Mouse (Mus musculus): Measurements from ENCODE around the gene Gm43191. TPM values are rescaled to one million over a fixed set of nuclear protein-coding genes. Genes with fewer than 3 reads are reported as not detected.
A peak's percentile ranks its signal among the peaks of the same experiment; 100 is the strongest.
"Not testable (repeated sequence)": the region's sequence is repeated elsewhere in the genome, so short reads cannot be mapped to it uniquely, and the experiment has no call there.

The Gm43191 gene
- polyA plus RNA-seq, 1 experiment from 2014 or later: 2.6 TPM

GRCm38 (mm10) chr3:116662463-116662863, 18.6 kb downstream of the Gm43191 start, which contains the start of gene Mfsd14a:
Gene Mfsd14a (minus strand): TSS chr3:116662677.
- POLR2A ChIA-PET: interaction anchor here (1.9 kb wide), 1 partner anchor 49 kb away, joined by 6 read pairs; no protein-coding TSS in a partner anchor
- ATAC-seq (peak; percentile 97), DNase-seq (ENCODE audit: low read depth, low spot score) (peak; percentile 81)
- no peak for TF ChIP-seq CTCF (IDR thresholded peaks at IDR 0.05)
- CTCF ChIA-PET: interaction anchor here (1.0 to 1.9 kb wide), 3 partner anchors 9 to 22 kb away, joined by 3 to 5 read pairs (median 3); no protein-coding TSS in a partner anchor
- in situ Hi-C loops (cut with MboI; ENCODE audit: low pct_unique_long_range_greater_than_20kb): no loop called here
- H3K27me3 ChIP-seq: no peaks in the 10 kb centered on the region

- DNase-seq (ENCODE audit: low read depth, low spot score) (peak; percentile 43), ATAC-seq (peak; percentile 70)
- ChIA-PET CTCF (interaction anchor here (1.0 kb wide), 1 partner anchor 9 kb away, joined by 3 read pairs; no protein-coding TSS in a partner anchor), POLR2A (no interaction called here)
- H3K27me3 ChIP-seq: no peaks in the 10 kb centered on the region
- in situ Hi-C loops (cut with MboI; ENCODE audit: low pct_unique_long_range_greater_than_20kb): no loop called here
- TF ChIP-seq CTCF (IDR thresholded peaks at IDR 0.05): no peak
These were observed 19.1 kb downstream of the Gm43191 start for GRCm38 (mm10) chr3:116661870-116662414.

GRCm38 (mm10) chr3:116661288-116661869, 19.7 kb downstream of the Gm43191 start:
- no peak for TF ChIP-seq CTCF (IDR thresholded peaks at IDR 0.05)
- no peaks in the 10 kb centered on the region for H3K27me3 ChIP-seq
- ChIA-PET CTCF (interaction anchor here (0.6 to 1.4 kb wide), 6 partner anchors 10 to 329 kb away, joined by 3 to 4 read pairs (median 3); no protein-coding TSS in a partner anchor), POLR2A (interaction anchor here (0.6 to 0.8 kb wide), 3 partner anchors 63 to 87 kb away, joined by 4 to 8 read pairs (median 5); partner anchors contain the start of gene Sass6)
- DNase-seq (ENCODE audit: low read depth, low spot score) (no peak), ATAC-seq (no peak)
- in situ Hi-C loops (cut with MboI; ENCODE audit: low pct_unique_long_range_greater_than_20kb): no loop called here

- ATAC-seq: no peak
- no peak for TF ChIP-seq CTCF (IDR thresholded peaks at IDR 0.05)
- no peak for DNase-seq (ENCODE audit: low read depth, low spot score)
- CTCF ChIA-PET: interaction anchor here (0.7 to 2.3 kb wide), 7 partner anchors 10 to 79 kb away, joined by 3 to 12 read pairs (median 4); no protein-coding TSS in a partner anchor
- no peaks in the 10 kb centered on the region for H3K27me3 ChIP-seq
- in situ Hi-C loops (cut with MboI; ENCODE audit: low pct_unique_long_range_greater_than_20kb): no loop called here
- POLR2A ChIA-PET: interaction anchor here (0.6 kb wide), 1 partner anchor 76 kb away, joined by 8 read pairs; no protein-coding TSS in a partner anchor
These were observed 21.1 kb downstream of the Gm43191 start for GRCm38 (mm10) chr3:116659856-116660430.

- ATAC-seq: no peak
- TF ChIP-seq CTCF (IDR thresholded peaks at IDR 0.05): no peak
- no peak for DNase-seq (ENCODE audit: low read depth, low spot score)
- in situ Hi-C loops (cut with MboI; ENCODE audit: low pct_unique_long_range_greater_than_20kb): no loop called here
- POLR2A ChIA-PET: no interaction called here
- H3K27me3 ChIP-seq: no peaks in the 10 kb centered on the region
- CTCF ChIA-PET: interaction anchor here (1.3 to 2.3 kb wide), 2 partner anchors 9 to 40 kb away, joined by 3 to 12 read pairs; no protein-coding TSS in a partner anchor
These were observed 22.0 kb downstream of the Gm43191 start for GRCm38 (mm10) chr3:116658928-116659565.

- in situ Hi-C loops (cut with MboI; ENCODE audit: low pct_unique_long_range_greater_than_20kb): no loop called here
- TF ChIP-seq CTCF (IDR thresholded peaks at IDR 0.05): no peak
- no peaks in the 10 kb centered on the region for H3K27me3 ChIP-seq
- no peak for DNase-seq (ENCODE audit: low read depth, low spot score)
- POLR2A ChIA-PET: no interaction called here
- CTCF ChIA-PET: no interaction called here
- ATAC-seq: no peak
These were observed 24.7 kb downstream of the Gm43191 start for GRCm38 (mm10) chr3:116656184-116656965.

GRCm38 (mm10) chr3:116654051-116654450, 27.0 kb downstream of the Gm43191 start:
- in situ Hi-C loops (cut with MboI; ENCODE audit: low pct_unique_long_range_greater_than_20kb); ATAC-seq; DNase-seq (ENCODE audit: low read depth, low spot score); POLR2A ChIA-PET; CTCF ChIA-PET; H3K27me3 ChIP-seq: not testable (repeated sequence)

GRCm38 (mm10) chr3:116653278-116653945, 27.6 kb downstream of the Gm43191 start:
- no peak for TF ChIP-seq CTCF (IDR thresholded peaks at IDR 0.05)
- ChIA-PET POLR2A (interaction anchor here (1.1 kb wide), 1 partner anchor 17 kb away, joined by 4 read pairs; no protein-coding TSS in a partner anchor), CTCF (no interaction called here)
- in situ Hi-C loops (cut with MboI; ENCODE audit: low pct_unique_long_range_greater_than_20kb): no loop called here
- DNase-seq (ENCODE audit: low read depth, low spot score) (no peak), ATAC-seq (no peak)
- no peaks in the 10 kb centered on the region for H3K27me3 ChIP-seq

- DNase-seq (ENCODE audit: low read depth, low spot score): peak; percentile 47
- ChIA-PET CTCF (interaction anchor here (0.6 kb wide), 1 partner anchor 9 kb away, joined by 3 read pairs; no protein-coding TSS in a partner anchor), POLR2A (no interaction called here)
- in situ Hi-C loops (cut with MboI; ENCODE audit: low pct_unique_long_range_greater_than_20kb): no loop called here
- H3K27me3 ChIP-seq: no peaks in the 10 kb centered on the region
- peak; percentile 88 for ATAC-seq
- no peak for TF ChIP-seq CTCF (IDR thresholded peaks at IDR 0.05)
These were observed 29.0 kb downstream of the Gm43191 start for GRCm38 (mm10) chr3:116652033-116652446.

All from Patski (cell line).